Mouse (Mus musculus) adrenal gland, adult 8-10 months (tissue): ENCODE data around the gene Cmya5. TPM values are rescaled to one million over a fixed set of nuclear protein-coding genes. Genes with fewer than 3 reads are reported as not detected.
"Not testable (repeated sequence)": the region's sequence is repeated elsewhere in the genome, so short reads cannot be mapped to it uniquely, and the experiment has no call there.

Experiments
- DNase-seq: peaks from one replicate; pipeline ENCODE4 v3.0.0; 2022
- total RNA-seq, 4 experiments: library from RNA; stranded (reverse); gene quantifications; 2 replicates each; pipeline ENCODE4 v1.2.4; 2022

Cmya5 gene
- under 1 TPM; 0.23 to 0.65 (median 0.43) TPM for total RNA-seq

DNA sequence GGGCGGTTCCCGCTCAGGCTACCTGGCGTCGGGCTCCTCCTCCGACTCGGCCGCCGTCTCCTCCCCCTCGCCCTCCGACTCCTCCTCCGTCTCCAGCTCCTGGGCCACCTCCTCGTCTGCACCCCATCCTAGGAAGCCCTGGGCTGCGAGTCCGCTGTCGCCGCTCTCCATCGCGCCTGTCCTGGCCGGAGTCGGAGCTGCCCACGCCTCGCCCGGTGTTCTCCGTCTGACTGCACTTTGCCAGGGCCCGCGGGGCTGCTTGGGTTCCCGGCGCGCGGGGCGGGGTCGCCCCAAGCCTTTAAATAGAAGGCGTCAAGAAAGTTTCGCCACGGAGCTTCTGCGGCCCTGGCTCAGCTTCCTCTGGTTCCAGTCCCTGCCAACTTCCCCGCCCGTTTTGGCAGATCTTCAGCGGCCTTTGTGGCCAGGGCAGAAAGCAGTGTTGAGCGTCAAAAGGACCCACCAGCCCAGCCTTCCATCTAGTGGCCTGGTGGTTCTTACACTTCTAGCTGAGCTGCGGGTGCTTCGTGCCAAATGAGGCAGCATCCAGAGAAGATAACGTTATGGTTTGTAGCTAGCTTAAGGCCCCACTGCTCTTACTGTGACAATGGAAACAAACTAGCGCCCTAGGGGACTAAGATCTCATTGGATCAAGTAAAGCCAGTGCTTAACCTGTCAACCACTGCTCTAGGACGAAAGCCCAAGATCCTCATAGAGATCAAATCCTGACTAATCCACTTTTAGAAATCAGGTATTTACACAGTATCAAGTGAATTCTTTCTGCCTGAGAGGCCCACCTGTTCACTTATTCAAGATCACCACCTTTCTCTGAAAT lies at the start of gene Cmya5:
Gene Cmya5, minus strand, starts transcription at position 389 of the 832 bp plus-strand sequence.
- peak; percentile 82 for DNase-seq

DNA sequence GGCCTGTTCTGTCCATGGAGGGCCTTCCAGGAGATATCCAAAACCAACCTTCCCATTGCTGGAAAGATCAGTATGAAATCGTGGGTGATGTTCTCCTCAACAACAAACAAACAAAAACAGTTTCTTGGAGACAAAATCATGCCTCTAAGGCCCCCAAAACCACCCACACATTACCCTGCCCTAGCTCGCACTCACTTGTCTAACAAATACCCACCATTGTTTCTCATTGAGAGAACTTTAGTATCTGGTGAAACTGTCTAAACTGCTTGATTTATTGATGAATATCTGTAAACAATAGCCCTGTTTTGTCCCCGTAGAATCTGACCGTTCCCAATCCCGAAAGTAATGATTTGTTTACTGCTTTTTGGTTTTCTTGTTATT lies 48.1 kb upstream of the Cmya5 start:
- DNase-seq: no peak

DNA sequence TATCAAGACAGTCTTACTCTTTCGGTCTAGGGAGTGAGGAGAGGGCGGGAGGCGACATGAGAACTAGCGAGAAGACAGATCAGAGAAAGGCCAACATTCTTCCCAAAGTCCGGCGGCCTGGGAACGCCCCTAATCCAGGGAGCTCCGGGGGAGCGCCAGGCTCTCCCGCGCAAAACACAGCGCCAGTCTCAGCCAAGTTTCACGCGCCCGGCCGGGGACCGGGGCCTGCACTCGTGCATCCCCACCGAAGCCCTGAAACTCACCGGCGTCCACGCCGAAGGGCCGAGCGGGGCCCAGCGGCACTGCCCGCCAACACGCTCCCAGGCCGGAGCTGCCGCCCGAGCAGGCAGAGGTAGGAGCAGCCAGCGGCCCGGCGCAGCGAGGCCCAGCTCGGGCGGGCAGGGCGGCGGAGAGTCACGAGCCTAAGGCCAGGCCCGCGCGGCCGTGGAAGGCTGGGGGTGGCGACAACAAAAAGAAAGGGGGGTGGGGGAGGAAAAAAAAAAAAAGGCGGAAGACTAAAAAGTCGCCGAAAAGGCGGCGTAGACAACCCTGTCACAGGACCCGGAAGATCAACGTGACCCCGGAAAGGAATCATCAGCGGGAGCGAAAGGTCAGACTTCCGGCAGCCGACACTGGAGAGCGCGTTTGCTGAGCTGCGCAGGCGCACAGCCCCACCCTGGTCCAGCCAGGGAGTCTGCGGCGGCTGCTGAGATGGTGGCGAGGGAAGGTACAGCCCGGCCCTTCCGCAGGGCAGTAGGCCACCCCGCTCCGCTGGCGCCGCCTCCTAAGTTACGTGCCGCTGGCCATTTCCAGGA lies 47.5 kb upstream of the Cmya5 start, which contains the start of gene Tent2:
Gene Tent2, minus strand, starts transcription at position 555 of the 815 bp plus-strand sequence.
- DNase-seq: peak; percentile 95

DNA sequence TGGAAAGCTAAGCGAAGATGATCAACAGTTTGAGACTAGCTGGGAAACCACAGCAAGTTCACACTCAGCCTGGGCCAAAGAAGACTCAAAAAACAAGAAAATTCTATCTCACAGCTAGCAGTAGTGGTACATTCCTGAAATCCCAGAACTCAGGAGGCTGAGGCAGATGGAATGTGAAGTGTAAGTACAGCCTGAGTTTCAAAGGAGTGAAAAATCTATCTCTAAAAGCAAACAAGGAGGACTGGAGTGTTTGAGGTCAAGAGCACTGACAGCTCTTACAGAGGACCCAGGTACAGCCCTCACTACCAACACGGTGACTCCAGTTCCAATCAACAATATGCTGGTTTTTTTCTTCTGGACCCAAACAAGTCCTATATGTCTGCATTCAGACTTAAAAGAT lies 44.9 kb upstream of the Cmya5 start:
- DNase-seq: no peak

DNA sequence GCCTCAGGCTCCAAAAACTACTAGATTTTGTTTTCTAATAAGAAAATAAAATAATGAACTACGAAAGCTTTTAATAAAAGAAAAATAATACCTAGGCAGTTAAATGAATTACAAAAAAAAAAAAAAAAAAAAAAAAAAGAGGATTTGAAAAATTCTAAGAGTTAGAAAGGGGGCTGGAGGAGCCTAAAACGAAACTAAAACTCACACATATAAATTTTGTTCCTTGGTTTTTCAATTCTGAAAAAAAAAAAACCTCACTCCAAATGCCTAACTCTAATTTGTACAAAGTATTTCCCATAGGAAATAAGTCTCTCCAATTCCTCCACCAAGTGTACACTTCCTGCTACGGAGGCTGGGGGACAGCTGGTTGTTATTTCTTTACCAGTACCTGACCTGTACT lies 44.2 kb upstream of the Cmya5 start:
- DNase-seq: no peak

DNA sequence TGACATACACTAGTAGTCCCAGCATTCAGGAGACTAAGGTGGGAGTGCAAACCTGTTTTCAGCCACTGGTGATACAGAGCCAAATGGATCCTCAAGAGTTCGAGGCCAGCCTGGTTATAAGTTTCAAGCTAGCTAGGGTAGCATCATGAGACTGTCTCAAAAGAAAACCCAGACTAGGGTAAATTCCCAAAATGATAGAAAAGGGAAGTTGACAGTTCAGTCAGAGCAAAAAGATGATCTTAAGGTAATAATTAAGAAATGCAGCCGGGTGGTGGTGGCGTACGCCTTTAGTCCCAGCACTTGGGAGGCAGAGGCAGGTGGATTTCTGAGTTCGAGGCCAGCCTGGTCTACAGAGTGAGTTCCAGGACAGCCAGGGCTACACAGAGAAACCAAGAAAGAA lies 43.3 kb upstream of the Cmya5 start:
- not testable (repeated sequence) for DNase-seq

DNA sequence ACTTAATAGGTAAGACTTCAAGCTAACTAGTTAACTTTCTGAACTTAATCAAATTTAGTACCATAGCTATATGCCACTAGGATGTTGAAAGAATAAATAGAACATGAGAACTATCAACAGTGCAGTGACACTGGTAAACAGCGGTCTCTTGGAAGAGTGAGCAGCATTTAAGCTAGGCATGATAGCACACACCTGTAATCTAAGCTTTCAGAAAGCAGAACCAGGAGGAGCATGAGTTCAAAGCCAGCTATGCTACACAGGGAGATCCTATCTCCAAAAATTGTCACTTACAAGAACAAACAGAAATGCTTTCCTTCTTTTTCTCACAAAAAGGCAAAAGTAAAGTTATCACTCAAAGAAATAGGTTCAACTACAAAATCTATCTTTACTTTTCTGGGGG lies 35.8 kb upstream of the Cmya5 start:
- DNase-seq: no peak

DNA sequence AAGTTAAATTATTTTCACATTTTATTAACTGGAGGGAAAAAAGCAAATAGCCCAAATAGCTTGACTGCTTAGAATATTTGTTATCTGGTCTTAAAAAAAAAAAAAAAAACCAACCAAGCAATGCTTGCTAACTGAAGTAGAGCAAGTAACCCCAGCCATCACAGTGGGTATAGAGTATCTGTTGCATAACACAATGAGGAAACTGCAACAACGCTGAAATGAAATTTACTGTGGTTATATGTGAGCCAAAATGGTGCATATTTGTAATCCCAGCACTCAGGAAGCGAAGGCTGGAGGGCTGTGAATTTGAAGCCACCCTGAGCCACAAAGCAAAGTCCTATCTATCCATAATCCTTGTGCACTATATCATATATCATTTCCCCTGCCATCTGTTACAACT lies 35.0 kb upstream of the Cmya5 start:
- DNase-seq: no peak

DNA sequence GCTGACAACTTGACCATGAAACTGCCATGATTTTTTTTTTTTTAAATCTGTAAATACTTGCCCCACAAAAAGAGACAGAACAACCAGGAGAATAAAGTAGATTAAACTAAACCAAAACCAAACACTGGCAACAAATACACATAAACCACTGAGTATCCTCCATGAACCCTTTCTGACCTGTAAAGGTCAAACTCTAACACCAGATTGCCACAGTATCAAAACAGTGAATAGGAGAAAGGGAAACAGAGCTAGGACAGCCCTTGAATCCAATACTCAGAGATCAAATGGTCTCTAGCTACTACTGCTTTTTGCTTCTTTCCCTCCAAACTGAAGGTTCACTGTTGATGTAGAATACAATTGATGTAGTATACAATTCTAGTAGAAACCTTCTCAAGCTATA lies 33.0 kb upstream of the Cmya5 start:
- DNase-seq: no peak

DNA sequence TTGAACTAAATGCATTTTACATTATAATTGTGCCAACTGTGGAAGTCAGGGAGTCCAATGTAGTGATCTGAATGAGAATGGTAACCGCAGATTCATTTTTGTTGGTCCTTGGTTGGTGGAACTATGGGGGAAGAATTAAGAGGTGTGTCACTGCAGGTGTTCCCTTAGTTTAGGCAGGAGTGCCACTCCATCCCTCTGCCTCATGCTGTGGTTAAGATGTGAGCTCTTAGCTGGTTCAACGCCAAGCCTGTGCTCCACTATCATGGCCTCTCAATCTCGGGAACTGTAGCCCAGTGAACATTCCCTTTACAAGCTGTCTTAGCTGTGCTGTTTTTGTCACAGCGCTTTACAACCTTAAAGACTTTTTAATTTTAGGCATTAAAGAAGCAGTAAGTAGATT lies 18.8 kb upstream of the Cmya5 start:
- DNase-seq: no peak

DNA sequence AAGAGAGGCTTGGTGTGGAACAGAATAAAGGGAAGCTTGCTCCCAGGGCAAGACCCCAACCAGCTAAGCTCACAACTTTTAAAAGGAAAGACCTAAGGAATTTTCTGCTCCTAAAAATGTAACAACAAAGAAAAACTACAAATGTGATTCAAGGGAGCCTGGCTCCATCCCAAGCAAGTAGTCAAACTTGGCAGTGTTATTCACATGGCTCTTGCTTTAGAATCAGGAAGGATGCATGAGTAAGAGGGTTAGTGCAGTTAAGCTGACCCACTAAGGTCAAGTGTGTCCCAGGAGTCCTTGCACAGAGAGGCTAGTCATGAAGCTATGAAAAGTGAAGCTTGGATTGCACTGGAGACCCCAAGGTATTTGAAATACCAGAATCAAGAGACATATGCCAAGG lies 17.9 kb upstream of the Cmya5 start:
- DNase-seq: peak; percentile 25

DNA sequence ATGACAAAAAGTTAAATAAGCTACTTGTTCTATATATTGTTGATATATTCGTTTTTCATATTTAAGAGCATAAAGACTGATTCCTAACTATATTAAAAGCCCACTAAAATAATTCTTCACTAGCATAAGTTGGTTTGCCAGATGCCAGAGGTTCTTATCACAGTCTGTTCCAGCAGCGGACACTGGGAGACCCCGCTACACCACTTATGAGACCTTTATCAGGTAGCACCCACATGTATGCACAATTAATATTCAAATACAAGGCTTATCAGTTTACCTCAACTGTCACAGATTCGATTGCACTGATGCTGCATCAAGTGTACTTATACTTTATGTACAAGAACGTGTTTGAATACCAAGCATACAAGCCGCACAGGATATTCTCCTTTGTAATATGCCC lies 13.7 kb upstream of the Cmya5 start:
- no peak for DNase-seq

DNA sequence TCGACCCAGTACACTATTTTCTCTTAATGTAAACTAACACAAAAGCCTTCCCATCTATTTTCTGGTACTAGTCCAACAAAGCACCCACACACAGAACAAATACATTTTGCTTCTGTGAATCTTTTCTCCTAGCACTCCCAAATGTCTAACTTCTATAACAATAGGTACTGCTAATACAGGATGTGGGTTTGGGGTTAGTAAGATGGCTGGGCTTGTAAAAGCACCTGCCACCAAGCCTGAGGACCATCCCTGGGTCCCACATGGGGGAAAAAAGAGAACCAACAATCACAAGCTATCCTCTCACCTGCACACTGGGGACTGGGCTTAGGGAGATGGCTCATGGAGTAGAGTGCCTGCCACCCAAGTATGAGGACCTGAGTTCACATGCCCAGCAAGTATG lies 8.8 kb upstream of the Cmya5 start:
- DNase-seq: no peak

DNA sequence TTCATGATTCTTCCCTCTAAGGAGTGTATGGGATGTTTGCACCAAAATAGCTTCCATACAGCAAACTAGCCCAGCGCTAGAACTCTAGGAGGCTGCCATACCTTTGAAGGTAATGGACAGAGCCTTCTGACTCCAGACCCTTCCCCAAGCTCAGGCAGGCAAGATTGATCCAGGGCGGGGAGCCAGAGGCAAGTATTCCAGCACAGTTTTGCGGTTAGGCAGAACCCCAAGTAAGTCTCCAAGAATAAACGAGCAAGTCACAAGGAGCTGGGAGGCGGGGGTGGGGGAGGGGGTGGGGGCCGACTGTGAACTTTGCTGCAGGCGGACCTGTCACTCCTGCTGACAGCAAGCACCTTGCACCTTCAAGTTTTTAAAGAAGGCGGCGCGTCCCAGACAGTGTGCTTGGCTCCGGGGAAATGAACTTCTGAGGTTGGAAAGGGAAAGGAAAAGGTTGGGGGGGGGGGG lies 673 bp downstream of the Cmya5 start:
- no peak for DNase-seq

DNA sequence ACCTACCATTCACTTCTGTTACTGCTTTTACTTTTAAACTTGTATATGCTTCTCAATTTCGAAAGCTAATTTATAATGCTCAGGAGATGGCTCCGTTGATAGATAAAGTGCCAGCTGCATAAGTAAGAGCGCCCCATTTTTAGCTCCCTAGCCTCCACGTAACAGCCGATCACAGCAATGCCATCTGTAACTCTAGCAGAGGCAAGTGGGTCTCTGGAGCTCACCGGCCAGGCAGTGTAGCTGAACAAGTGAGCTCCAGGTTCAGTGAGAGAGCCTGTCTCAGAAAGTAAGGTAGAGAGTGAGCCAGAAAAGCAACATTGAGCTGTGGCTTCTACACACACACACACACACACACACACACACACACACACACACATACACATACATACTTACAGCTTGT lies 3.3 kb downstream of the Cmya5 start:
- no peak for DNase-seq

DNA sequence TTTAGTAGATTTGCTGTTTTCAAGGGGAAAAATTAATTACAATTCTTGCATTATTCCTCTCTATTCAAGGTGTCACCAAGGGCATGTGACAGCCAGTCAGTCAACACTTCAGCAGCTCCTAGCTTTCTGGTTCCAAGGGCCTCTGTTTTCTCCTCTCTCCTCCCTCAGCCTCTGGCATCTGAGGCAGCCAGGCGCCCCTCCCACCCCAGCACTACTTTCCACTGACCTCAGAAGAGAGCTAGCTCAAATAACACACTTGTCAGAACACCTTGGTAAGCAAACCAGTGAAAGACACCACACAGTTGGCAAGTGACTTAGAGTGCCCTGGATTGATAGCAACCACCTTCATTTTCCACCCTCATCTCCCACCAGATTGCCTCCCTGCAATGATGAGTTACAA lies 6.5 kb downstream of the Cmya5 start:
- no peak for DNase-seq

DNA sequence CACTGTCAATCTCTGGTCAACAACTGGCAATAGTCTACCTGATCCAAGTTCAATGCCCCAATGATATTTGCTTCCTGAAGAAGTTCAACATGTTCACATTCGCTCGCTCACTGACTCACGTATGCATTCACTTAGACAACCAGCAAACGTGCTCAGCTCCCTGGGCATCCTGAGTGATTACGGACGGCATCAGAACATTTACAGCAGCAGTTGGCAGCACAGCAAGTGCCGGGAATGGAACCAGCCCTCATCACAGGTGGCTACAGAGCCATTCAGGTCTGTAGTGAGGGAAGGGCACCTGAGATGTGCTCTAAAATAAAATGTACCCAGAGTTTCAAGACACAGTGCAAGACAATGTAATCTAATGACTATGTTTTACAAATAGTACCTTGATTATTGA lies 7.4 kb downstream of the Cmya5 start:
- no peak for DNase-seq

DNA sequence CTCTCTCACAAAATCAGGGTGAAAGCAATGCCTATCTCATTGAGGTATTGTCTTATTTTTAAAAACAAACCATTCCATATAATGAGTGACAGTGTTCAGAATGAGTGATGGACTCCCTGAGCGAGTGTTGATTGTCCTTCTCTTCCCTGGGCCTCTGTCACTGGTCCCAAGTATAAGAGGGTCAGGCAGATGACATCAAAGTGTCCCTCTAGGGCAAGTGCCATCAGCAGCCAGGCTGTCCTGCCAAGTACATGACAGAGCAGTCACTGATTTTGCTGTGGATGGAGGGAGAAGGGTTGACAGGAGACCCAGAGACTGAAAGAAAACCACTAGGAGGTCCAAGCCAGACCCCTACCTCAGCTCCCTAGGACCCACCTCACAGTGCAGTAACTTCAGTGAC lies 8.3 kb downstream of the Cmya5 start:
- no peak for DNase-seq

DNA sequence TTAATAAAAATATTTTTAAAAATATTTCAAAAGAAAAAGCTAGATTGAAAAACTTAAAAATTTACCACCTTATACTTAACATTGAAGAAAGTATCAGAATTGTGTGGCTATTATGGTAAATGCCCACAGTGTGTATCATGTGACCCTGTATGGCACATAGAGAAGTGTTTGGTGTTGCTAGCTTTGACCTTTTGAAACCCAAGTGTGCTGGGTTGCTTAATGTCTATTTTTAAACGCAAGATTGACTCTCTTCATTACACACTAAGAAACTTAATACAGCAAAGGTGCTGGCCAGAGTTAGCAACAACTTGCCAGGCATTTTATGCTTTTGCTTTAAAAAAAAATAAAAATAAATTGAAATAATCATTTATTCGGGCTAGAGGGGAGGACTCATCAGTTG lies 9.0 kb downstream of the Cmya5 start:
- no peak for DNase-seq

DNA sequence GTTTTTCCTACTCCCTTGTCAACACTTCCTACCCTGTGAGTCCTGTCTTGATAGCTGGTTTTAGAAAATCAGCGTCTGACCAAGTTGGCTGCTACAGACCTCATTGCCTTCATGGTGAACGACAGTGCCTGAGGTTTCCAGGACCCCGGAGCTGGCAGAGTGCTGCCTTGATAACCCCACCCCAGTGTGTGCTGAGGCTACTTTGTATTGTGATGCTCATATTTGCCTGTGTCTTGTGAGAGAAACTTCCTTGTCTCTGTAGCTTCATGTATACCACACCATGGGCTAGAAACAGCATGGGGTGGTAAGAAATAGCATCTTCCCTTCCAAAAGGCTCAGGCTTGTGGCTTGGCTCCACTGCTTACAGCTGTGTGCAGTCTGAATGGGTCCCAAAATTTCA lies 13.8 kb downstream of the Cmya5 start:
- no peak for DNase-seq

DNA sequence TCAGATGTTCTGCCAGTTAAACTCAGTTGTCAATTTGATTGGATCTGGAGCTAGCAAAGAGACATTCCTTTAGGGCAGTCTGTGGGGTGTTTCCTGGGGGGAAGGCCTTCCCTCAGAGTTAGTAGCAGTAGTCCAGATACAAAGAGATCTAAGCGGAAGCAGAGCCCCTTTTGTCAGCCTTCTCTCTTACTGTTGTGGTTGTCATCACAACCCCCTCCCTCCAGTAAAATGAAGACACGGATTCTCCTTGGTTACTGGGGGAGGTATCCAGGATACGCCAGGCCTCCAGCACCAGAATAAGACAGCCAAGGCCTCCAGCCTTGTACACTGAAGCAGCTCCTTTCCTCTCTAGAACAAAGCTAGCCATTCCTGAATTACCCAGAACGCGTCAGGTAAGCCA lies 15.6 kb downstream of the Cmya5 start:
- DNase-seq: no peak

DNA sequence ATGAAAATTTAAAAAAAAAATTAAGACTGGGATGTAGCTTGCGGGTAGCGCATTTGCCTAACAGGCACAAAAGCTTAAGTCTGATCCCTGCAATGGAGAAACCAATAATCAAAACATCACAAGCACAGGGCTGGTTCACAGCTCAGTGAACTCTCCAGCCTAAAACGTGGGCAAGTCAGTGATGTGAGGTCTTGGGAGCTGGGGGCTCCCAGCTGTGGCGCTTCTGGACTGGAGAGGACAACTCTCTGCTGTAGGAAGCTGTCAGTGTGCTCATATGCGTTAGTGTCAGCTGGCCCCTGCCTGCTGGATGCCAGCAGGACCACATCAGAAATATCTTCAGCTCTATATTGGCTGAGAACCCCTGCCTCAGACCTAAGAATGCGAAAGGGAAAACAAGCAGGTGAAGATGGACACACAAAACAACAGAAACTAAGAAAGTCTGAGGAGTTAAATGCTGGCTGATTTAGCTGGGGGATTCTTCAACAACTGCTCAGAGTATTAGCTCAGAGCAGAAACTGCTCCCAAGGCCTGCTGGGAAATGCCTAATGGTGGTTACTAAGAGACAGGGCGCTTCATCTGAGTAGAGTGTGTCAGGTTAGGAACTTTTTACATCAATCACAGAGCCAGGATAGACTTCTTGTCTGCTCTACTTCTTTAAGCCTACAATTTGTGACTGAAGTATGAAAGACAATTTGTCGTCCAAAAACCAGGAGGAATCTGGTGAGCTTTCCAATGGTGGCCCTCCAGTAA lies 16.2 kb downstream of the Cmya5 start:
- DNase-seq: no peak

DNA sequence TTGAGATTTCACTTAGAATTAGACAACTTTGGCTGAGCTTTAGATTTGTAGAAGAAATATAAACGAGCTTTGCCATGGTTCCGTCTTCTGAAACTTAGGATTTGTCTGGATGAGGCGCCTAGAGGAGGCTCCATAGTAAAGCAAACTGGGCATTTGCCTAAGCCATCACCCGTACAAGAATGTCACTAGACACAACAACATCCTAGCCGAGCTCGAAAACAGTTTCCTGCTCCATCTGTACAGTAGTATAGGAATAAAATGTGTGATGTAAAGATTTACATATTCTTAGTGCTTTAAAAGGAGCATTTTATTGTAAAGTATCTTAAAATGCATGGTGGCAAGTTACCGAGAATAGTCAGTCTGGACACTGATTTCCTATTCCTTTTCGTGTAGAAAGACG lies 22.2 kb downstream of the Cmya5 start:
- DNase-seq: no peak
